Mouse (Mus musculus): Measurements from ENCODE around the gene Tshb.

Tshb gene

GRCm38 (mm10) chr3:102737106-102737505, 45.4 kb downstream of the Tshb start:
- DNase-seq (ENCODE audit: low spot score in 2 of 2): no peak

DNA sequence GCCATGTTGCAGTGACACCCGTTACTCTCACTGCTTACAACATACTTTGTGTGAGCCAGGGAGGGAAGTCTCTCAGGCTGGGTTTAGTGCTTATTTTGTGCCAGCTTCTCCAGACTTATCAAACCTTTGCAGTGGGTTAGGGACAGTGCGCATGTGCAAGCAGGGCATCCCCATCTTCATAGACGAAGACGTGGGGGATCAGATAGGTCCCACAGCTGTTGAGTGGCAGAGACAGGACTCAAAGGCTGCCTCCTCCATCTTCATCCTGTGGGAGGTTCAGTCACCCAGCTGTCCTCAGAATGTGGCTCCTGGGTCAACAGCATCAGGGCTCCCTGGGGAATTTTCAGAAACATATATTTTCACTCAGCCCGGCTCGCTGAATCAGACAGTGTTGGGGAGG, 46.1 kb downstream of the Tshb start:
- DNase-seq (ENCODE audit: low spot score in 2 of 2): no peak

DNA sequence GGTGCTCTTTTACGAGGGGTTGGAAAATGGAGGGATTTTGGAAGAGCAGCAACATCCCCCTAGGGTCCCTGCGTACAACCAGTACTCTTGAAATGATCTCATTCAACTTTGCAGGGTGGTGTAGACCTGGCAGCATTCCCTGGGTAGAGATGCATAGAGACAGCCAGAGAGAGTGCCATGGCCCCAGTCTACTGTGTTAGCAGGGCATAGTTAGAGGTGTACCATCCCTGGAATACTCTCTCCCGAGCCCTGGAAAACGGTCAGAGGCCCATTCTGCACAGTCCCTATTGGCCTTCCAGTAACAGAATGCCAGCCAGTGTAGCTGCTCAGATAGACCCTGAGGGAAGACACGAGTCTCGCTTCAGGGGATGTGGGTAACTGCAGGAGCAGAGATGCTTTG, 46.9 kb downstream of the Tshb start:
- DNase-seq (ENCODE audit: low spot score in 2 of 2): no peak

DNA sequence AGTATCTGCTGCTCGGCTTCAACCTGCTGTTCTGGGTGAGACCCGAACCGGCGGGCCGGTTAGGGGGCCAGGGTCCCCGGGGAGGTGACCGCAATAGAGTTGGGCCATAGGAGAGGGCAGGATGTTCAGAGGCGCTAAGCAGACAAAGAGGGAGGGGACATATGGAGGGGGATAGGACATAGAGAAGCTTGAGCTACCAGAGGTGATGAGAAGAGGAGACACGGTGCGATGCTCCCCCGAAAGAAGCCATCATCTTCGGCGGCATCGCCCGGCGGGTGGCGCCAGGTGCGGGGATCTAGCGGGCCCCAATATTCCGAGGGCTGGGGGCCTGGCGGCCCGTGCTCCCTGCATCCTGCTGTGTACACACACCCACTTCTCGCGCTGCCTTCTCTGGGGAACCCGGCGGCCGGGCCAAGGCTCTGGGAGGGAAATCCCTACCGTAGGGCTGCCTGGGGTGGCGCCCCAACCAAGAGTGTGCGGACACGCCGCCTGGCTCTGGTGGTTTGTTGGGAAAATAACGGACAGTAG, 47.4 kb downstream of the Tshb start:
- no peak for DNase-seq (ENCODE audit: low spot score in 2 of 2)

GRCm38 (mm10) chr3:102734313-102735030, 48.0 kb downstream of the Tshb start, which contains the start of gene Tspan2:
Gene Tspan2 (plus strand): TSS chr3:102734529.
- DNase-seq (ENCODE audit: low spot score in 2 of 2): peak; percentile 66 to 77

DNA sequence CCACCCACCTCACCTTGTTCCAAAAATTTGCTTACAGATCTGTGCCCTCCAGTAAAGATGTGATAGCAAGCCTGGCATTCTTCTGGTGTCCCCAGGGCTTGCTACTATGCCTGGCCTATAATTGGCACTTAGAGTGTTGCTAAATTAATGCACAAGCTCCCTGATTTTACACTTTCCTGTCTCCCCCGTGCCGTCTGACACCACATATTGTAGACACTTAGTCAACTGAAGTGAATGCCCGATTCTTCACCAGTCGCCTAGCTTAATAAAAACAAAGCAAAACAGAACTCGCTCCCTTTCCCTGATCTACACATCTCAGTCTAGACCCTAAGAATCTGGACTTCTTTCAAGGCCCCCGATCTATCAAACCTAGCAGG, 48.6 kb downstream of the Tshb start:
- no peak for DNase-seq (ENCODE audit: low spot score in 2 of 2)

DNA sequence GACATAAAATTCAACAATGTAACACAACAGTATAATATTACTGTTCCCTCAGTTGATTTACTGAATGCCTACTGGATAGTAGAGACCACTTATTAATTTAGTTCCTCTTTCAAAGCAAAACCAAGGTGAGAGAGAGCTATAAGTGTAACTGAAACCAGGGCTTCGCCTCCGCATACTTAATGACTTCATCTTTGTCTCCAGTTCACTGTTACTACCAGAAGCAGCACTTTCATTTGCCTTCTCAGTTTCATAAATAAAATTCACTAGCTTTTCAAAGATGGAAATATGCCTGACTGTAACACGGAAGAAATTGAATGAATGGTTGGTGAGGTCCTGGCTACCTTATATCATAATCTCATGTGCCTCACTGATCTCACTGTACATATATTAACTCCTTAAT, 49.5 kb downstream of the Tshb start:
- no peak for DNase-seq (ENCODE audit: low spot score in 2 of 2)

- DNase-seq (ENCODE audit: low spot score in 2 of 2): no peak
These were observed 49.9 kb downstream of the Tshb start for GRCm38 (mm10) chr3:102732619-102733018.

DNA sequence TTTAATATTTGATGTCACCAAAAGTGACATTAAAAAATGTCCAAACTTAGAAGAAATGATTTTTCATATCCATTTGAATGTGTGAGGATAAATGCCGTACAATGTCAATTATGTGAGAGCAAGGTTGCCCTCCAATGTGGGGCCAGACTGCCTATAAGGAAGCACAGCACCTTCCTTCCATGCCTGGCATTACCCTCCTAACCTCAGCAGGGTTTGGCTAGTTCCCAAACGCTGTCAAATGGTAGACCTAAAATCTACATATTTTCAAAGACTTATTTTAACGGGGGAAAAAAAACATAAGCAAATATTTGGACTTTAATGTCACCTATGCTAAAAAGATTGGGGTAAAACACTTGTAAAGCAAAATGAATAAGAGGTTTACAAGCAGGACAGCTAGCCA, 51.4 kb downstream of the Tshb start:
- no peak for DNase-seq (ENCODE audit: low spot score in 2 of 2)

DNA sequence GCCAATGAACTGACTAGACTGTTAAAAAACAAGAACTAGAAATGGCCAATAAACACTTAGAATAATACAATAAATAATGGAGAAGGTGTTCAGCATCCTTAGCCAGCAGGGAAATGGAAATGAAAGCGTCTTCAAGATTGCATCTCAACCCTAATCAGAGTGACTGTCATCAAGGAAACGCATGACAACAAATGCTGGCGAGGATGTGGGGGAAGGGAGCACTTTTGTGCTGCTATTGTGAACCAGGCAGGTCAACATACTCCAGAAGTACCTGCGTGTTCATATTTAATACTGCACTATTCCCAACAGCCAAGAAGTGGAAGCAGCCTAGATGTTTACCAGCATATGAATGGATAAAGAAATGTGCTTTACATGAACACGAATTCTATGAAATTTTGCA, 53.1 kb downstream of the Tshb start:
- no peak for DNase-seq (ENCODE audit: low spot score in 2 of 2)

All from heart, adult 9 months (tissue).